Mouse (Mus musculus) retina, postnatal 1 day (tissue): Measurements from ENCODE around the gene Cfap36.

Experiments used
- DNase-seq: peaks from one replicate; pipeline ENCODE4 v3.0.0-alpha.2; 2012

Gene Cfap36

GRCm38 (mm10) chr11:29246883-29247650 is at the start of gene Cfap36:
Cfap36 (minus strand) TSS chr11:29247409.
- DNase-seq = peak; percentile 99

- no peak for DNase-seq
These were observed 40.1 kb upstream of the Cfap36 start for GRCm38 (mm10) chr11:29287305-29287704.

GRCm38 (mm10) chr11:29286040-29286439 is 38.8 kb upstream of the Cfap36 start:
- DNase-seq = no peak

- DNase-seq = no peak
These were observed 27.5 kb upstream of the Cfap36 start for GRCm38 (mm10) chr11:29274758-29275157.

- DNase-seq = peak; percentile 71
These were observed 20.6 kb upstream of the Cfap36 start for GRCm38 (mm10) chr11:29267824-29268223.

- DNase-seq = no peak
These were observed 7.4 kb upstream of the Cfap36 start for GRCm38 (mm10) chr11:29254643-29255042.

GRCm38 (mm10) chr11:29248386-29248785 is 1.2 kb upstream of the Cfap36 start:
- no peak for DNase-seq

- no peak for DNase-seq
These were observed 516 bp upstream of the Cfap36 start for GRCm38 (mm10) chr11:29247725-29248124.

GRCm38 (mm10) chr11:29245988-29246387 is 1.2 kb downstream of the Cfap36 start:
- no peak for DNase-seq

- DNase-seq = peak; percentile 51
These were observed 5.2 kb downstream of the Cfap36 start for GRCm38 (mm10) chr11:29241961-29242360.

GRCm38 (mm10) chr11:29239353-29239752 is 7.9 kb downstream of the Cfap36 start:
- no peak for DNase-seq

- no peak for DNase-seq
These were observed 8.7 kb downstream of the Cfap36 start for GRCm38 (mm10) chr11:29238551-29238950.

GRCm38 (mm10) chr11:29238047-29238446 is 9.2 kb downstream of the Cfap36 start:
- DNase-seq = no peak

GRCm38 (mm10) chr11:29237364-29237763 is 9.8 kb downstream of the Cfap36 start:
- DNase-seq = no peak

GRCm38 (mm10) chr11:29233569-29233968 is 13.6 kb downstream of the Cfap36 start:
- DNase-seq = no peak

GRCm38 (mm10) chr11:29228957-29229356 is 18.3 kb downstream of the Cfap36 start:
- no peak for DNase-seq

GRCm38 (mm10) chr11:29224754-29225153 is 22.5 kb downstream of the Cfap36 start:
- no peak for DNase-seq

- DNase-seq = no peak
These were observed 24.9 kb downstream of the Cfap36 start for GRCm38 (mm10) chr11:29222310-29222709.

- DNase-seq = no peak
These were observed 28.2 kb downstream of the Cfap36 start for GRCm38 (mm10) chr11:29219055-29219454.

- no peak for DNase-seq
These were observed 31.0 kb downstream of the Cfap36 start for GRCm38 (mm10) chr11:29216196-29216595.

- DNase-seq = no peak
These were observed 37.4 kb downstream of the Cfap36 start for GRCm38 (mm10) chr11:29209774-29210173.

GRCm38 (mm10) chr11:29203653-29204052 is 43.6 kb downstream of the Cfap36 start:
- peak; percentile 5 for DNase-seq

GRCm38 (mm10) chr11:29188981-29189380 is 58.2 kb downstream of the Cfap36 start:
- no peak for DNase-seq

- DNase-seq = no peak
These were observed 65.5 kb downstream of the Cfap36 start for GRCm38 (mm10) chr11:29181751-29182150.

- DNase-seq = no peak
These were observed 66.6 kb downstream of the Cfap36 start for GRCm38 (mm10) chr11:29180657-29181056.
